Mouse (Mus musculus) CH12.LX (cell line): ENCODE measurements around the gene Rpl6. TPM values are rescaled to one million over a fixed set of nuclear protein-coding genes. Genes with fewer than 3 reads are reported as not detected.
"Not testable (repeated sequence)": the region's sequence is repeated elsewhere in the genome, so short reads cannot be mapped to it uniquely, and the experiment has no call there.

Source experiments
- DNase-seq: peaks from one replicate; pipeline ENCODE4 v3.0.0-alpha.2; 2013; ENCODE audit errors: extremely low read depth
- H3K27ac ChIP-seq: 2 replicates; pipeline ENCODE4 v1.5.1; 2012; ENCODE audit warnings: low read depth, mild to moderate bottlenecking, control low read depth, moderate library complexity; ENCODE audit not compliant: insufficient read depth
- H3K27me3 ChIP-seq: replicated peaks from 2 replicates; pipeline ENCODE3; 2012; ENCODE audit warnings: inconsistent platforms
- H3K36me3 ChIP-seq, 2 experiments: replicated peaks in 1 of 2; 2 replicates each; pipeline versions ENCODE3 to v1.6.1; 2012; ENCODE audit warnings: inconsistent platforms in 1 of 2, low read length in 1 of 2, mild to moderate bottlenecking in 1 of 2, mixed read lengths in 1 of 2, moderate library complexity in 1 of 2; ENCODE audit not compliant: control insufficient read depth in 1 of 2, insufficient read depth in 1 of 2
- H3K4me1 ChIP-seq, 2 experiments: 2 replicates each; pipeline ENCODE4 v1.6.1; 2012; ENCODE audit warnings: inconsistent platforms in 1 of 2, moderate library complexity in 1 of 2; ENCODE audit not compliant: insufficient read depth in 2 of 2, control insufficient read depth in 1 of 2
- H3K4me2 ChIP-seq: 2 replicates; pipeline ENCODE4 v1.6.1; 2012; ENCODE audit warnings: low read depth, mild to moderate bottlenecking, control low read depth; ENCODE audit not compliant: poor library complexity, insufficient read depth, severe bottlenecking
- H3K4me3 ChIP-seq, 3 experiments: fragments of 150-350 bp in 1 of 3; sonication (generic) in 1 of 3; replicated peaks in 1 of 3; 2 replicates each; pipeline versions ENCODE3 to v1.5.1; 2011 to 2012; ENCODE audit warnings: low read depth in 2 of 3, low read length in 2 of 3, mild to moderate bottlenecking in 2 of 3, moderate library complexity in 2 of 3, control low read depth in 1 of 3, improper control_type of control experiment in 1 of 3, inconsistent platforms in 1 of 3, mixed read lengths in 1 of 3; ENCODE audit not compliant: poor library complexity in 1 of 3
- H3K79me2 ChIP-seq: replicated peaks from 2 replicates; pipeline ENCODE4 v1.6.1; 2012; ENCODE audit warnings: mild to moderate bottlenecking, moderate library complexity; ENCODE audit not compliant: control insufficient read depth, poor library complexity, insufficient read depth, severe bottlenecking; ENCODE audit errors: extremely low read depth
- H3K9ac ChIP-seq: 2 replicates; pipeline ENCODE4 v1.6.1; 2012; ENCODE audit warnings: low read depth, mild to moderate bottlenecking, control low read depth, moderate library complexity; ENCODE audit not compliant: insufficient read depth
- H3K9me3 ChIP-seq: replicated peaks from 2 replicates; pipeline ENCODE3; 2012; ENCODE audit warnings: low read length, inconsistent platforms, mixed read lengths
- BHLHE40 ChIP-seq: IDR thresholded peaks from 2 replicates; pipeline ENCODE4 v1.6.1; 2011; ENCODE audit warnings: mild to moderate bottlenecking, low read depth, low read length, improper control_type of control experiment
- CHD1 ChIP-seq: IDR thresholded peaks from 2 replicates; pipeline ENCODE4 v1.6.1; 2012; ENCODE audit warnings: low read depth, low read length, improper control_type of control experiment, inconsistent platforms
- CHD2 ChIP-seq: IDR thresholded peaks from 2 replicates; pipeline ENCODE4 v1.6.1; 2011; ENCODE audit warnings: low read length, improper control_type of control experiment
- CTCF ChIP-seq, 2 experiments: IDR thresholded peaks in 1 of 2; conservative IDR thresholded peaks in 1 of 2; 2 replicates each; pipeline ENCODE4 v1.5.1; 2011 to 2012; ENCODE audit warnings: low read depth in 2 of 2, low read length in 2 of 2, improper control_type of control experiment in 1 of 2, inconsistent platforms in 1 of 2, mild to moderate bottlenecking in 1 of 2, moderate library complexity in 1 of 2
- E2F4 ChIP-seq: IDR thresholded peaks from 2 replicates; pipeline ENCODE4 v1.6.1; 2011; ENCODE audit warnings: low read depth, low read length, improper control_type of control experiment; ENCODE audit not compliant: insufficient replicate concordance
- ELF1 ChIP-seq: IDR thresholded peaks from 2 replicates; pipeline ENCODE4 v1.6.1; 2014; ENCODE audit warnings: low read depth, mild to moderate bottlenecking, inconsistent platforms, low read length, improper control_type of control experiment
- EP300 ChIP-seq: IDR thresholded peaks from 2 replicates; pipeline ENCODE4 v1.6.1; 2011; ENCODE audit warnings: low read length, improper control_type of control experiment
- ETS1 ChIP-seq: conservative IDR thresholded peaks from 2 replicates; pipeline ENCODE4 v1.6.1; 2012; ENCODE audit warnings: low read depth, mild to moderate bottlenecking, inconsistent platforms, low read length, improper control_type of control experiment, moderate library complexity
- GABPA ChIP-seq: IDR thresholded peaks from 2 replicates; pipeline ENCODE4 v1.6.1; 2012; ENCODE audit warnings: low read depth, low read length, improper control_type of control experiment, inconsistent platforms; ENCODE audit not compliant: insufficient replicate concordance
- HCFC1 ChIP-seq: IDR thresholded peaks from 2 replicates; pipeline ENCODE4 v1.6.1; 2012; ENCODE audit warnings: low read depth, mild to moderate bottlenecking, inconsistent platforms, low read length, improper control_type of control experiment
- IRF4 ChIP-seq: IDR thresholded peaks from 2 replicates; pipeline ENCODE4 v1.6.1; 2014; ENCODE audit warnings: low read depth, mild to moderate bottlenecking, inconsistent platforms, low read length, improper control_type of control experiment
- JUND ChIP-seq: conservative IDR thresholded peaks from 2 replicates; pipeline ENCODE4 v1.6.1; 2011; ENCODE audit warnings: low read depth, low read length, improper control_type of control experiment
- KAT2A ChIP-seq: IDR thresholded peaks from 2 replicates; pipeline ENCODE4 v1.6.1; 2012; ENCODE audit warnings: low read length, improper control_type of control experiment, inconsistent platforms; ENCODE audit not compliant: insufficient replicate concordance
- MAFK ChIP-seq: IDR thresholded peaks from 2 replicates; pipeline ENCODE4 v1.6.1; 2011; ENCODE audit warnings: low read length, improper control_type of control experiment; ENCODE audit not compliant: insufficient replicate concordance
- MAX ChIP-seq: IDR thresholded peaks from 2 replicates; pipeline ENCODE4 v1.6.1; 2011; ENCODE audit warnings: low read length, improper control_type of control experiment
- MAZ ChIP-seq: IDR thresholded peaks from 2 replicates; pipeline ENCODE4 v1.6.1; 2012; ENCODE audit warnings: low read depth, mild to moderate bottlenecking, inconsistent platforms, low read length, improper control_type of control experiment, moderate library complexity
- MEF2A ChIP-seq: IDR thresholded peaks from 2 replicates; pipeline ENCODE4 v1.6.1; 2014; ENCODE audit warnings: low read depth, mild to moderate bottlenecking, inconsistent platforms, low read length, improper control_type of control experiment, borderline replicate concordance
- MXI1 ChIP-seq: IDR thresholded peaks from 2 replicates; pipeline ENCODE4 v1.6.1; 2011; ENCODE audit warnings: mild to moderate bottlenecking, low read depth, low read length, improper control_type of control experiment
- MYC ChIP-seq: IDR thresholded peaks from 2 replicates; pipeline ENCODE4 v1.6.1; 2011; ENCODE audit warnings: low read depth, mild to moderate bottlenecking, improper control_type of control experiment, low read length
- NELFE ChIP-seq: IDR thresholded peaks from 2 replicates; pipeline ENCODE4 v1.6.1; 2011; ENCODE audit warnings: low read depth, low read length, improper control_type of control experiment
- POLR2A ChIP-seq: IDR thresholded peaks from 2 replicates; pipeline ENCODE4 v1.6.1; 2011; ENCODE audit warnings: low read depth, mild to moderate bottlenecking, improper control_type of control experiment, low read length
- POLR2AphosphoS2 ChIP-seq: IDR thresholded peaks from 2 replicates; pipeline ENCODE4 v1.6.1; 2011; ENCODE audit warnings: low read depth, low read length, improper control_type of control experiment
- RAD21 ChIP-seq: IDR thresholded peaks from 2 replicates; pipeline ENCODE4 v1.6.1; 2011; ENCODE audit warnings: low read depth, mild to moderate bottlenecking, low read length, improper control_type of control experiment, moderate library complexity
- RCOR1 ChIP-seq: conservative IDR thresholded peaks from 2 replicates; pipeline ENCODE4 v1.6.1; 2012; ENCODE audit warnings: low read depth, mild to moderate bottlenecking, inconsistent platforms, low read length, improper control_type of control experiment
- SMC3 ChIP-seq: IDR thresholded peaks from 2 replicates; pipeline ENCODE4 v1.6.1; 2011; ENCODE audit warnings: low read depth, low read length, improper control_type of control experiment
- TBP ChIP-seq: conservative IDR thresholded peaks from 2 replicates; pipeline ENCODE4 v1.6.1; 2011; ENCODE audit warnings: low read depth, low read length, improper control_type of control experiment
- TCF12 ChIP-seq: IDR thresholded peaks from 2 replicates; pipeline ENCODE4 v1.6.1; 2014; ENCODE audit warnings: low read depth, mild to moderate bottlenecking, inconsistent platforms, low read length, improper control_type of control experiment
- UBTF ChIP-seq: IDR thresholded peaks from 2 replicates; pipeline ENCODE4 v1.6.1; 2012; ENCODE audit warnings: low read depth, mild to moderate bottlenecking, inconsistent platforms, low read length, improper control_type of control experiment, moderate library complexity
- USF1 ChIP-seq: IDR thresholded peaks from 2 replicates; pipeline ENCODE4 v1.6.1; 2014; ENCODE audit warnings: low read depth, mild to moderate bottlenecking, inconsistent platforms, low read length, improper control_type of control experiment
- ZC3H11A ChIP-seq: IDR thresholded peaks from 2 replicates; pipeline ENCODE4 v1.6.1; 2012; ENCODE audit warnings: low read depth, mild to moderate bottlenecking, inconsistent platforms, low read length, improper control_type of control experiment
- ZMIZ1 ChIP-seq: IDR thresholded peaks from 2 replicates; pipeline ENCODE4 v1.6.1; 2012; ENCODE audit warnings: low read depth, mild to moderate bottlenecking, inconsistent platforms, low read length, improper control_type of control experiment
- ZNF384 ChIP-seq: IDR thresholded peaks from 2 replicates; pipeline ENCODE4 v1.6.1; 2012; ENCODE audit warnings: low read depth, low read length, improper control_type of control experiment, inconsistent platforms
- dilution Hi-C: fragments of 300-500 bp; cut with MboI; formaldehyde crosslinking; loops from 2 replicates; pipeline ENCODE4 v1.14.3; 2020; ENCODE audit warnings: low sequenced_read_pairs; ENCODE audit not compliant: extremely low pct_unique_long_range_greater_than_20kb, extremely low pct_ligation_motif_present
- in situ Hi-C: fragments of 300-500 bp; cut with MboI; formaldehyde crosslinking; loops from 3 replicates; pipeline ENCODE4 v1.14.3; 2019; ENCODE audit warnings: low sequenced_read_pairs, low pct_ligation_motif_present, low pct_unique_long_range_greater_than_20kb, mixed read lengths
- polyA plus RNA-seq: library from polyadenylated mRNA; unstranded; fragments of >175 nt; gene quantifications from 2 replicates; pipeline ENCODE4 v1.2.1, GENCODE M21; 2012; ENCODE audit warnings: low read depth; ENCODE audit not compliant: insufficient read length
- total RNA-seq, 2 experiments: library from RNA; depleted of rRNA; stranded (reverse); fragments of 300-350 nt in 1 of 2; fragments of >200 nt in 1 of 2; gene quantifications; 2 replicates each; pipeline ENCODE4 v1.2.3; 2012 to 2014

Gene Rpl6
- total and polyA plus RNA-seq, 3 experiments, result 2,433 to 2,694 (median 2,607) TPM

DNA sequence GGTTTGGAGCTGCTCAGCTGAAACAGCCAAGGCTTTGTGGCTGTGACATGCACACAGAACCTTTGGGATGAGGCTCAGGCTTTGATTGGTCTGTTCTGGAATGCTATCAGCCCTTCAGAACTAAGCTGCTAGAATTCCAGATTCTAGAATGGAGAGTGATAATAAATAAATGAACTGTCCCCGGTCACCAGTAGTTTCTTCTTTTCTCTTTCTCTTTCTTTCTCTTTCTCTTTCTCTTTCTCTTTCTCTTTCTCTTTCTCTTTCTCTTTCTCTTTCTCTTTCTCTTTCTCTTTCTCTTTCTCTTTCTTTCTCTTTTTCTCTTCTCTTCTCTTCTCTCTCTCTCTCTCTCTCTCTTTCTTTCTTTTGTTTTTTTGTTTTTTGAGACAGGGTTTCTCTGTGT lies 23.0 kb downstream of the Rpl6 start:
- in situ Hi-C loops, result loop anchor here (5.0 kb wide), 1 partner anchor 40 kb away; no protein-coding TSS in a partner anchor
- H3K9me3 ChIP-seq, dilution Hi-C loops, H3K27me3 ChIP-seq, DNase-seq, H3K9ac ChIP-seq, H3K4me3 ChIP-seq, H3K27ac ChIP-seq: not testable (repeated sequence)
- TF ChIP-seq ETS1, result peak; percentile 89
- H3K4me2 ChIP-seq, result peak overlapping the region; percentile 30; the same call in 1 of the 2 replicates
- H3K4me1 ChIP-seq, result peaks cover 17 to 49% of the 10 kb centered on the region in 2 experiments
- peaks cover 0 to 13% of the 10 kb centered on the region in 2 experiments for H3K36me3 ChIP-seq
- peaks cover 10% of the 10 kb centered on the region for H3K79me2 ChIP-seq

DNA sequence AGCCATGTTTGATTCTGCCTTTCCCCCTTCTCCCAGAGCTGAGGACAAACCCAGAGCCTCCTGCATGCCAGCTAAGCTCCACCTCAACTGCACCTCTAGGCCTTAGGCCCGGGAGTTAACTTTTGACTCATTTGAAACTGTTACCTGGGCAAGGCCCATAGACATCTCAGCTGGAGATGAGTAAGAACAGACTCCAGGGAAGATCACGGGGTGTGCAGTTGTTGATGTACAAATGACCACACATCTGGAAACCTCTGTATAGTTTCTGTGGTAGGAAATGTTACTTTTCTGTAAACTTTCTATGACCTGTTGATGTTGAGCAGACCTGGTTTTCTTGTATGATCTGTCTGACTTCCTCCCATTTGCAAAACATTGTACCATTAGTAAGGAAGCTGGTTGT lies 24.9 kb downstream of the Rpl6 start:
- H3K27me3 ChIP-seq, result no peaks in the 10 kb centered on the region
- in situ Hi-C loops, result loop anchor here (5.0 kb wide), 1 partner anchor 38 kb away; no protein-coding TSS in a partner anchor
- TF ChIP-seq TCF12 (peak; percentile 94), MAX (0 out of 2 replicates have a peak, but pooled peaks have one; percentile 58), IRF4 (peak; percentile 99), CHD1 (no peak), KAT2A (0 out of 2 replicates have a peak, but pooled peaks have one; percentile 30), POLR2A (no peak), GABPA (no peak), CTCF (conservative IDR thresholded peaks at IDR 0.05 in 1 of 2, IDR thresholded peaks at IDR 0.05 in 1 of 2; ENCODE audit: low read depth in 2 of 2, low read length in 2 of 2) (no peak), MXI1 (no peak), USF1 (peak; percentile 33), UBTF (no peak), BHLHE40 (peak; percentile 95), E2F4 (no peak), ZMIZ1 (no peak), MAZ (peak; percentile 47; the same call in 1 of the 2 replicates), TBP (no peak), HCFC1 (peak; percentile 44), NELFE (no peak), CHD2 (peak; percentile 77), POLR2AphosphoS2 (no peak), RAD21 (no peak), MYC (peak; percentile 55; the same call in 1 of the 2 replicates), ZC3H11A (no peak), SMC3 (0 out of 2 replicates have a peak, but pooled peaks have one; percentile 6), ELF1 (peak; percentile 52; the same call in 1 of the 2 replicates), ZNF384 (0 out of 2 replicates have a peak, but pooled peaks have one; percentile 29), MEF2A (peak; percentile 87), EP300 (peak; percentile 97), JUND (peak; percentile 95), RCOR1 (peak; percentile 97), ETS1 (peak; percentile 100), MAFK (peak; percentile 86; the same call in 1 of the 2 replicates)

More for the DNA sequence above, 24.9 kb downstream of the Rpl6 start:
- H3K4me2 ChIP-seq, result peak overlapping the region; percentile 22; the same call in 1 of the 2 replicates
- H3K9me3 ChIP-seq, result no peaks in the 10 kb centered on the region
- peaks cover 17 to 49% of the 10 kb centered on the region in 2 experiments for H3K4me1 ChIP-seq
- no peak overlapping the region for H3K4me3 ChIP-seq
- H3K79me2 ChIP-seq, result peaks cover 6% of the 10 kb centered on the region; the same call in 1 of the 2 replicates
- dilution Hi-C loops, result no loop called here
- H3K27ac ChIP-seq, result no peak overlapping the region
- H3K36me3 ChIP-seq, result peaks cover 0 to 16% of the 10 kb centered on the region in 2 experiments
- peak; percentile 68 for DNase-seq
- no peak overlapping the region for H3K9ac ChIP-seq
